Mouse (Mus musculus): ENCODE measurements at regions not wholly inside any gene's neighbourhood (a gene's known extent, or its start where the extent isn't known, plus 50 kb on each side); places are given as distances from the start of the nearest gene placed in this dataset.

DNA sequence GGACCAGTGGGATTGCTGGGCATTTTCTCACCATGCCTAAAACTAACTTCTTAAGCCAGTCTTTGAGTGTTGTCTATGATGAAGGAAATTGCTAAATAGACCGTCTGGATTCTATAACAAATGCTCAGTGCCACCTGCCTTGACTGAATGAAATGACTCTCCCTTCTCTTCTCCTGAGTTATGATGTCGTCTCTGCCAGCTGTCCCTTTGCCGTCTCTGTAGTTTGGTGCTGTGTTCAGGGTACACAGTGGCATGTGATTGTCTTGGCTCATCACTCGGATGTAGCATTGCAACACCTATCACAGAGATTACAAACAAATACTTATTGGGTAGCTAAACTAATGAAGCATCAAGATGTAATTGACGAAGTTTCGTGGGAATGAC lies 331.3 kb downstream of the Sorl1 start:
- TF ChIP-seq CTCF (IDR thresholded peaks at IDR 0.05; ENCODE audit: insufficient read depth, low read length) (no peak), POLR2A (IDR thresholded peaks at IDR 0.05; ENCODE audit: borderline replicate concordance, extremely low read depth, low read depth, low read length) (no peak)
